Mouse (Mus musculus) olfactory bulb, adult 2 months (tissue): ENCODE data around the gene Lyl1. TPM values are rescaled to one million over a fixed set of nuclear protein-coding genes. Genes with fewer than 3 reads are reported as not detected.

Source experiments
- H3K27ac ChIP-seq: fragments of 200-500 bp; 2 replicates; pipeline ENCODE4 v1.5.1; 2012; ENCODE audit warnings: low read depth, low read length; ENCODE audit not compliant: insufficient read depth
- H3K4me1 ChIP-seq: fragments of 200-500 bp; 2 replicates; pipeline ENCODE4 v1.6.1; 2012; ENCODE audit warnings: low read length; ENCODE audit not compliant: control insufficient read depth, insufficient read depth
- H3K4me3 ChIP-seq: fragments of 200-500 bp; 2 replicates; pipeline ENCODE4 v1.5.1; 2012; ENCODE audit warnings: mild to moderate bottlenecking, low read depth, low read length, moderate library complexity; ENCODE audit not compliant: insufficient read depth
- CTCF ChIP-seq: fragments of 200-500 bp; IDR thresholded peaks from 2 replicates; pipeline ENCODE4 v1.5.1; 2012; ENCODE audit warnings: low read depth, mild to moderate bottlenecking, low read length, moderate library complexity; ENCODE audit not compliant: insufficient read depth
- POLR2A ChIP-seq: fragments of 200-500 bp; IDR thresholded peaks from 2 replicates; pipeline ENCODE4 v1.6.1; 2012; ENCODE audit warnings: mild to moderate bottlenecking, low read depth, low read length, moderate library complexity; ENCODE audit not compliant: insufficient read depth
- WGBS: fragments of 180-500 bp; shearing (Covaris S2); methylation state at CpG from one replicate; pipeline ENCODE4 v1.1.7; 2018; 5-methylcytosine and 5-hydroxymethylcytosine counted together
- polyA plus RNA-seq: library from polyadenylated mRNA; stranded (reverse); fragments of >200 nt; gene quantifications from 2 replicates; pipeline ENCODE4 v1.2.4, GENCODE M21; 2012; ENCODE audit warnings: low replicate concordance; ENCODE audit not compliant: missing spikeins, insufficient read depth, insufficient read length

The Lyl1 gene
- polyA plus RNA-seq, 1 experiment, result not detected

DNA sequence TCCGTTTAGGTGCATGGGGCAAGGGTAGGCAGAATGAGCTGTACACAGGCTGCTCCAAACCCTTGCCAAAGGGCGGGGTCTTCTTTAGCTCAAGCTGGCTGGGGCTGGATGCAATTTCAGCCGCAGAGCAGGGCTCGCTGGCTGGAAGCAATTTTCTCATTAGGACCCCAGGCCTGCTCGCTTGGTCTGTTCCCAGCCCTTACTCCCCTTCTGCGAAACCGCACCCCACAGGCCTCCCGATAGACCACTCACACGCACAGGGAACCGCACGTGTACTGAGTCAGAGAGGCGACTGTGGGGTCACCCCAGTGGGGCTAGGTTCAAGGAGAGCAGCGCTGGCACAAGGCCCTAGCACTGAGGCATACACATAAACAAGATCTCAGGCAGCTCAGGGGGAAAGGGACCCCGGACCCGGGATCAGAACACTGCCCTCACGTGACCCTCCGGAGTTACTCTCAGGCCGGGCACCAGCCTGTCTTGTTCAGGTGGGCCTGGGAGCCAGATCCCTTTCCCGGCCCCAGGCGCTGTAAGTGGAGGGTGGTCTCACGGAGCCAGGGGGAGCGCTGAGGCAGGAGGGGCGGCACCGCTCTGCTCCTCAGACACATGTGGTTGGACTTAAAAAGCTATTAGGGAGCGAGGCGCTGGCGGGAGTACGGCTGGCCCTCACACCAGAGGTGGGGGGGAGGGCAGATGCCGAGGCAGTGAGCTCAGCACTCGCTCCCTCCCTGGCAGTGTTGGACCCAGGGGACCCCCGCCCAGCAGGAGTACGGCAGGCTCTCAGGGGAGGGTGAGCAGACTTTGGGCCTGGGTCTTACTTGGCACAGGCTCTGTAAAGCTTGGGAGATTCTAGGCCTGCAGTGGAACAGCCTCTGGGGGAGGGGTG lies 41.2 kb downstream of the Lyl1 start:
- WGBS, result 34% methylated on average over 32 of the region's 32 CpGs
- peaks cover 69% of the 10 kb centered on the region for H3K4me1 ChIP-seq
- H3K4me3 ChIP-seq, result no peak overlapping the region

DNA sequence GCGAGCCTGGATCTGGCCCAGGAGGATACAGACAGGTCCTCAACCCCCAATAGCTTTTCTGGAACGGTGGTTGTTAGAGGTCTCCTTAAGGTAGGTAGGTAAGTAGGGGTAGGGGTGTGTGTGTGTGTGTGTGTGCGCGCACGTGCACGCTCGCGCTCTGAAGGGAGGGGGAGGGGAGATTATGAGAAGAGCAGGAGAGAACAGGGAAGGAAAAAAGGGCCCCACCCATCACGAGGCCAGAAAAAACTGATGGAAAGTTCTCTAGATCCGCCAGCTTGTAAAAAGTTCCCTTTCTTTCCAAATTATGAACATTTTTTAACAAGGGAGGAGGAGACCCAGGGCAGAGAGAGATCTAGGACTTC lies 41.8 kb downstream of the Lyl1 start:
- Histone ChIP-seq H3K27ac (no peak overlapping the region), H3K4me3 (no peak overlapping the region), H3K4me1 (peaks cover 65% of the 10 kb centered on the region)
- WGBS, result 49% methylated on average over 10 of the region's 10 CpGs
- no peak for TF ChIP-seq POLR2A

More for the DNA sequence above, 41.2 kb downstream of the Lyl1 start:
- TF ChIP-seq CTCF (no peak), POLR2A (no peak)
- no peak overlapping the region for H3K27ac ChIP-seq

DNA sequence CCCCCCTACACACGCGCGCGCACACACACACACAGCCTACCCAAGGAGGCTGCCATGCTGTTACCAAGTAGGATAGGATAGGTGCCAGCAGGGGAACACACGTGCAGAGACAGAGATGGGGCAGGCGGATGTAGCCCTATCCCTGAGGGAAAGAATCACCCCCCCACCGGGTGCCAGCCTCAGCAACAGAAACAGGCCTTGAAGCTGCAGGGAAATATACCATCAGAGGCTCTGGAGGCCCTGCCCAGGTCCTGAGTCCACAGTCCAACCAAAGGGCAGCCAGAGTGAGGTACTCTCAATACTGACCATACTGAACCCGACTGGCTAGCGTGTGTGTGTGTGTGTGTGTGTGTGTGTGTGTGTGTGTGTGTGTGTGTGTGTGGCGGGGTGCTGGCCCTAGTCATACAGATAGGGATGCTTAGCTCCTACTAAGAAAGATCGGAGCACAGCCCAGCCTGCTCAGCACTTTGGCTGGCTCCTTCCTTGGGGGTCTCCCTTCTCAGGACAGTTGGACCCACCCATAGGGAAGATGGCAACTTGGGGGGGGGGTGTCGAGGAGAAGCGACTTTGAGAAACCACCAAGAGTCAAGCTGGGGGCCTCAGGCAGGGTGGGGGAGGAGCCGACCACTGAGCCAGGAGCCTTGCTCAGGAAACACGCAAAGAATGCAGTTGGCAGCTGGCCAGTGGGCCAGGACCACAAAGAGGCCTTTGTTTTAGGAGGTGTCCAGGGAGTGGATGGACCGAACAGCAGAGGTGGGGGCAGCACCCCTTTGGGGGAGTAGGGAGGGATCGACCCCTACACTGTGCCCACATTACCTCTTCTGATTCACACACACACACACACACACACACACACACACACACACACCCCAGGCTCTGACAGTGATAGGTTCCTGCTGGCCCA lies 42.5 kb downstream of the Lyl1 start:
- no peak for TF ChIP-seq POLR2A
- TF ChIP-seq CTCF, result no peak
- peaks cover 58% of the 10 kb centered on the region for H3K4me1 ChIP-seq
- H3K27ac ChIP-seq, result no peak overlapping the region
- no peak overlapping the region for H3K4me3 ChIP-seq
- 35% methylated on average over 17 of the region's 17 CpGs for WGBS

DNA sequence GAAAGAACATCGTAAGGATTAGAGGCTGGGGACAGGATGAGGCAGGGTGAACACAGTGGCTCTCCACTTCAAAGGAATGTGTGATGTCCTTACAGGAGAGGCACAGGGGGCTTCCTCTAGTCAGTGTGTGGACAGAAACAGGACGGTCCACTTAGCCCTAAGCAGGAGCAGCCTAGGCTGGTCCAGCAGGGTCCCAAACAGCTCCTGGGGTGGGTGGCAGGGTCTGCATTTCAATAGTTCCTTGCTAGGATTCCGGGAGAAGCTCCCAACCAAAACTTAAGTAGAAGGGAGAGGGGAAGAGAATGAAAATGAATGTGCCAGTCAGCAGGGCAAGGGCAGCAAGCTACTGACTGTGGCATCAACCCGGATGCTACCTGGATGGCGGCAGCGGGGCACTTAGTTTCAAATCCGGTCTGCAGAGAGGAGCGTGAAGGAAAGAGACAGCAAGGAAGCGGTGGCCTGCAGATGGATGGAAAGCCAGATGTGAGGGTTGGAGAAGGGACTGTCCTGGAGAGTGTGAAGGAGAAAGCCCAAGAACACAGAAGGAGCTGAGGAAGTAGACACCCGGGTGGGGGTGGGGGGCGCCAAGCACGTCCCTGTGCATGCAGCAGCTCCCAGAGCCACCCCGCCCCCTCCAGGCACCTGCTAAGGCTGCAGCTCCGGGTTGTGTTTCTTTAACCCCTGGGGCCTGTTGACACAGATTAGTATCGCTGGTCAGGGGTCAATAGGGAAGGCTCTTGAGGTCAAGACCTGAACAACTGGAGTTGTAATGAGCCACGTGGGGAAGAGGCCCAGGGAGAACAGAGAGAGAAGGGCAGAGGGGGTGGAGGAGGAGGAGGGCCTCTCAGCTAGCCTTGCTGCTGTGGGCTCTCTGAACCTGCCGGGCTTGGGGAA lies 44.0 kb downstream of the Lyl1 start:
- H3K27ac ChIP-seq, result no peak overlapping the region
- H3K4me3 ChIP-seq, result no peak overlapping the region
- TF ChIP-seq POLR2A (no peak), CTCF (no peak)
- peaks cover 65% of the 10 kb centered on the region for H3K4me1 ChIP-seq
- 44% methylated on average over 17 of the region's 17 CpGs for WGBS

- TF ChIP-seq POLR2A (no peak), CTCF (no peak)
- Histone ChIP-seq H3K27ac (no peak overlapping the region), H3K4me1 (peaks cover 49% of the 10 kb centered on the region), H3K4me3 (no peak overlapping the region)
- WGBS, result 60% methylated on average over 16 of the region's 16 CpGs
Observed at GRCm38 (mm10) chr8:84749519-84749918, 48.3 kb downstream of the Lyl1 start.

- TF ChIP-seq CTCF (no peak), POLR2A (no peak)
- WGBS, result 82% methylated on average over 6 of the region's 6 CpGs
- Histone ChIP-seq H3K4me3 (no peak overlapping the region), H3K4me1 (peaks cover 43% of the 10 kb centered on the region), H3K27ac (no peak overlapping the region)
Observed at GRCm38 (mm10) chr8:84752734-84753582, 51.7 kb downstream of the Lyl1 start.

Other genes starting within 250 kb of the Lyl1 start
- not detected in 2 replicates for gene Ier2, start 38.6 kb upstream of the Lyl1 start, polyA plus RNA-seq
- not detected in 2 replicates for gene Trmt1, start 15.2 kb upstream of the Lyl1 start, polyA plus RNA-seq
- not detected in 2 replicates for gene Nacc1, start 13.6 kb upstream of the Lyl1 start, polyA plus RNA-seq
- not detected in 2 replicates for gene G430095P16Rik, start 21.6 kb downstream of the Lyl1 start, polyA plus RNA-seq
- gene Nfix, start 98.9 kb downstream of the Lyl1 start, polyA plus RNA-seq, result not detected in 2 replicates
- gene Dand5, start 121.4 kb downstream of the Lyl1 start, polyA plus RNA-seq, result not detected in 2 replicates
- gene Gadd45gip1, start 130.1 kb downstream of the Lyl1 start, polyA plus RNA-seq, result not detected in 2 replicates
- not detected in 2 replicates for gene Rad23a, start 139.2 kb downstream of the Lyl1 start, polyA plus RNA-seq
- 225 TPM in 1 of 2 replicates, not detected in the other for gene Calr, start 145.5 kb downstream of the Lyl1 start, polyA plus RNA-seq
- gene Farsa, start 155.5 kb downstream of the Lyl1 start, polyA plus RNA-seq, result not detected in 2 replicates
- not detected in 2 replicates for gene Syce2, start 170.7 kb downstream of the Lyl1 start, polyA plus RNA-seq
- gene Gcdh, start 192.5 kb downstream of the Lyl1 start, polyA plus RNA-seq, result not detected in 2 replicates
- gene Klf1, start 200.5 kb downstream of the Lyl1 start, polyA plus RNA-seq, result not detected in 2 replicates
- gene Dnase2a, start 207.1 kb downstream of the Lyl1 start, polyA plus RNA-seq, result not detected in 2 replicates
- gene Mast1, start 235.9 kb downstream of the Lyl1 start, polyA plus RNA-seq, result not detected in 2 replicates
- gene Rtbdn, start 245.5 kb downstream of the Lyl1 start, polyA plus RNA-seq, result not detected in 2 replicates